Mouse (Mus musculus): ENCODE measurements around the gene Rad17.
A peak's percentile ranks its signal among the peaks of the same experiment; 100 is the strongest.

Rad17 gene

DNA sequence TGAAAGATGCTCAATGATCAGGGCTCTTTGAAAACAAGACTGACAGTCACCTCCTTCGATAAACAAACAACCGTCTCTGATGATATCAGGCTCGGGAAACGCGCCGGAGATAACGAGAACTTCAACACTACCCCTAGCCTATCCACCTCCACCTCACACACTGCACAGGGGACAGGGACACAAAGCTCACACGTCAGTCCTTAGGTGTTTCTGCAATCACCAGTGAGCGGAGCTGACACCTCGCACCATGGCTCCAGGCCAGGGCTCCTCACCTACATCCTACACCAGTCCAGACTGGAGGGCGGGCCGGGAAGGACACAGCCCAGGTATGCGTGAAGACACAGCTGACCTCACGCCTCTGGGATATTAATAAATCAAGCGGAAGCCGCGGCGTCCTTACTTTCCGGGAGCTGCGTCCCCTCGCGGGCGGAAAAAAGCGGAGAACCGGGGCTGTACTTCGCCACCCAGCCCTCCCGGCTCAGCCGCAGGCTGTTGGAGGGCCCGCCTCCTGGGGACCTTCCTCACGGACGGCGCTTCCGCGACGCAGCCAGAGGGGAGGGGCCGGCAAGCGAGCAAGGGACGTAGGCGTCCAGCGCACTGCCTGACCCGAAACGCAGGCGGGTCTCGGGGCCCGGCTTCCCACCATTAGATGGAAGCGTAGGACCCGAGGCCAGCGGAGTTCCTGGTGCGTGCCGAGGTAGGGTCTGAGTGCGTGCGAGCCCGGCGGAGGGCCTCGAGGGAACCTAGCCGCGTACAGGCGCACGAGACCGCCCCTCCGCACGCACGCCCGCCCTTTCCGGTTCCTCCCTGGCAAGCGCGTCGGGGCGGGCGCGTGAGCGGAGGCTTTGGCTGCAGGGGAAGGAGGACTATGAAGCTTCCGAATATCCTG lies at the start of gene Rad17, which contains the start of gene Ak6:
Gene Rad17, minus strand, starts transcription at position 502 of the 889 bp plus-strand sequence.
Gene Ak6, plus strand, starts transcription at position 430 of the 889 bp plus-strand sequence.
- peak; percentile 96 for DNase-seq

DNA sequence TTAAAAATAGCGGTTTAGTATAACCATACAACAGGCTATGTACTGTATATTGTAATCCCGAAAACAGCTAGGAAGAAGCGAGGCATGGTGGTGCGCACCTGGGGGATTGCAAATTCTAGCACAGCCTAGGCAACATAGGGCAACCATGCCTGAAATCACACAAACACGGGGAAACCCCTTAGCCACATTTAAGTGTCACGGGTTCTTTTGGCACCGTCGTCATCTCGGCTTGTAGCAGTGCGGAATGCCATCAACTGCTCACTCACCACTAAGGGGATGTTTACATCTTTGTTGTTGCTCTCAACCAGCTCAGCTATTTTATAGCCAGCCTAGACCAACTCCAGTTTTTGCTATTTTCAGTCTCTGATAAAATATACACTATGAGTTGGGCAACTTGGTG lies 48.0 kb upstream of the Rad17 start:
- DNase-seq = no peak

DNA sequence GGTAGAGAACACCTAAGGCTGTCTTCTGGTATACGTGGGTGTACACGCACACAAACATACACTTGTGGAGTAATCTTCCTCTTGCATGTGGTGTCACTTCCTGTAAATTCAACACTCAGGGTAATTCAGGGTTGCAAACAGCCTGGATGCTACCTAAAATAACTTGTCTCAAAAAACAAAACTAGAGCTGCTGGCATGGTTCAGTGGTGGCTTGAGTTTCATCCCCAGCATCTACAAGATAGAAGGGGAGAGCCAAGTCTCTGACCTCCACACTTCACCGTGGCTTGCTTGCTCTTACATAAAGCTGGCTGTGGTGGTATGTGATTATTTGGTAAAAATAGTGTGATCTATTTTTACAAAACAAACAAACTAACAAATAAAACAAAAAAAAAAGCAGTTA lies 46.7 kb upstream of the Rad17 start:
- DNase-seq = no peak

DNA sequence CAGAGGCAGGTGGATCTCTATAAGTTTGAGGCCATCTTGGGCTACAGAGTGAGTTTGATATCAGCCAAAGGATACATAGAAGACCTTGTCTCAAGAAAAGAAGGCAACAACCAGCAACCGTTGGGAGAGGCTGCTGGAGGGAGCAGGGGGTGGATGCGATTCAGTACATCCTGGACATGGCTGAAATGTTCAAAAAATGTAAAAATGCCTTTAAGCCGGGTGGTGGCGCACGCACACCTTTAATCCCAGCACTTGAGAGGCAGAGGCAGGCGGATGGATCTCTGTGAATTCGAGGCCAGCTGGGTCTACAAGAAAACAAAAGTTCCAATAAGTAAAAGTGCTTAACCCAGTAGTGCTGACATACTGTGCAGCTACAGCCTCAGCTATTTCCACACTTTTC lies 36.7 kb upstream of the Rad17 start:
- DNase-seq = no peak

DNA sequence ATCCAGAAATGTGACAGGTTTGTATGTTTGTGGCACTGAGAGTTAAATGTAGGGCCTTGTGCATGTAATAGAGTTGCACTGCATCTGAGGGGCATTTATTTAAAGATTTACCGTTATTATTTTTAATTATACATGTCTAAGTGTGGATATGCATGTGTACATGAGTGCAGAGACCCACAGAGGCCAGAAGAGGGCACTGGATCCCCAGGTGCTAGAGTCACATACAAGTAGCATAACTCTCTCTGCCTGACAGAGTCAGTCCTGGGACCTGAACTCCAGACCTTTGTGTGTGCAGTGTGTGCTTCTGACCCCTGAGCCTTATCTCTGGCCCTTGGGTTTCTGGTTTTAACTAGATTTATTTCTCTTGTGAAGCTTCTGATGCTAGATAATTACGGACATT lies 33.5 kb upstream of the Rad17 start:
- peak; percentile 16 for DNase-seq

DNA sequence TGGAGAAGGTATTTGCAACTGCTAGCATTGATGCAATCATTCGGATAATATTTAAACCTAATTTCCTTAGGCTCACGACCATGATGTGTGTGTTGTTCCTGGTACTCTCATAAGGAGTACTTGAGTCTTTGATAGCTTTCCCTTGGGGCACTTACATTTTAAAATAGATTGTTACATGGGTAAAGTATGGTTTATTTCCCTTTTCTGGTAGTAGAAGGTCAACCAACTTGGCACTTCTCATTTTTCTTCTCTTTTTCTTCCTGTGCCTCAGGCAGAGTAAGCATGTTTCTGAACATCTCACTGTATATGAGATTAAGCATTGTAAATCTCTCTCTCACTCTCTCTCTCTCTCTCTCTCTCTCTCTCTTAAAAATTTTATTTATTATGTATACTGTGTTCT lies 32.0 kb upstream of the Rad17 start:
- DNase-seq = no peak

DNA sequence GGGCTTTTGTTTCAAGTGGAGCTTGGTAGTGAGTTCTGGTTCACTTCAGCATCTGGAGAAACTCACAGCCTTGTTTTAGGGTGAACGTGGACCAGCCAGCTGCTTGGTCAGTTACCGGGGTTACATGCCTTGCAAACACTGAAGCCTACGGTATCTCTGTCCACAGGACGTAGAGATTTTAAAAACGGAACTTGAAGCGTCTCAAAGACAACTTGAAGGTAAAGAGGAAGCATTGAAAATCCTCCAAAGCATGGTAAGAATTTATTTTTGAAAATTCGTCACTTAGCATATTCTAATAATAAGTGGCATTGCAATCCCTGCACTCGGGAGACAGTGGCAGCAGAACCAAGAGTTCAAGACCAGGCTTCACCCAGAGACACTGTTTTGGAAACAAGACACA lies 30.8 kb upstream of the Rad17 start:
- no peak for DNase-seq

DNA sequence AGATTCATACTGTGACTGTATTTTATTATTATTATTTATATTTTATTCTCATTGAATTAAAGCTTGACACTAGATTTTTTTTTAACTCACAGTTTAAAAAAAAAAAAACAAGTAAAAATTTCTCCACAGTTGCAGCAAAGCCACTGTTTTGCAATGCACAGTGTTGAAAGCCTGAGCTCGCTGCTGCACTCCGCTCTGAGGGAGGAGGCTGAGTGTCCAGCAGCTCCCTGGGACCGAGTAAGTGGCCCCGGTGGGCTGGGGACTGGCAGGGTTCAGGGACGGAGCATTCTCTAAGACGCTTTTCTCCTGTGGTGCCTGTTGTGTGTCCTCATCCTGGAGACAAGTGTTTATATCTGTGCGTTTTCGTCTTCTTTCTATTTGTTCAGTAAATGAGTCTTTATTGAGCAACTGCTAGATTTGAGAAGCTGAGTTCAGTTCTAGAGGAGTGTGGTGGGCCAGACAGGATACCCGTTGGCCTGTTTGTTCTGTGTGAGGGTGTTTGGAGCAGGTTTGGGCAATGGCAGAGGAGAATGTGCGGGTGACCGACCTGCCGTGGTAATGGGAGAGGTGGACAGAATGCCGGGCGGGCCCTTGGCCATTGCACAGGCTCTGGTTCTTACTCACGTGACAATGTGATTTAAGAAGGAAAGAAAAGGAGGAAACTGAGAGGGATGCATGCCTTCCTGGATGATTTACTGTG lies 25.2 kb upstream of the Rad17 start:
- DNase-seq = no peak

DNA sequence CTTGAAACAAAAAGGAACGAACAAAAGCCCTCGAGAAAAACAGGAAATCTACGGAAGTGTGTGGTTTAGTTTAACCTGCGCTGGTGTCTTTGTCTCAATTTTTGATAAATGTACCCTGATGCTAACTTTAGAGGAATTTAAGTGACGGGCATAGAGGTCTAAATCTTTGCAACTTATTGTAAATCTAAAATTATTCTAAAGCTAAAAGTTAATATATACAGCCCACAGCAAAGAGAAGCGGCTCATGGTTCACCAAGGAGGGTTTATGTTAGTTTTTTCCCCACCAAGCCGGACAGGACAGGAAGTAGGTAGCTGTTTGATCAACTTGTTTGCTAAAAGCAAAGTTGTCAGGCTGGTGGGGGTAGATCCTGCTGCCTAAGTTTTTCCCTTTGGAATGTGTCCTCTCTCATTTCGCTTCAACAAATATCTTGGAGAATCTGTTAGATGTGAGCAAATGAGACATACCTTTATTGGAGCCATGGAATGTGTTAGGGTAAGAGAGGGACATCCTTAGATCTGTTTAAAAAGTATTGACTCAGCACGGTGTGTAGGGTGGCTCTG lies 19.4 kb upstream of the Rad17 start:
- DNase-seq = peak; percentile 17

DNA sequence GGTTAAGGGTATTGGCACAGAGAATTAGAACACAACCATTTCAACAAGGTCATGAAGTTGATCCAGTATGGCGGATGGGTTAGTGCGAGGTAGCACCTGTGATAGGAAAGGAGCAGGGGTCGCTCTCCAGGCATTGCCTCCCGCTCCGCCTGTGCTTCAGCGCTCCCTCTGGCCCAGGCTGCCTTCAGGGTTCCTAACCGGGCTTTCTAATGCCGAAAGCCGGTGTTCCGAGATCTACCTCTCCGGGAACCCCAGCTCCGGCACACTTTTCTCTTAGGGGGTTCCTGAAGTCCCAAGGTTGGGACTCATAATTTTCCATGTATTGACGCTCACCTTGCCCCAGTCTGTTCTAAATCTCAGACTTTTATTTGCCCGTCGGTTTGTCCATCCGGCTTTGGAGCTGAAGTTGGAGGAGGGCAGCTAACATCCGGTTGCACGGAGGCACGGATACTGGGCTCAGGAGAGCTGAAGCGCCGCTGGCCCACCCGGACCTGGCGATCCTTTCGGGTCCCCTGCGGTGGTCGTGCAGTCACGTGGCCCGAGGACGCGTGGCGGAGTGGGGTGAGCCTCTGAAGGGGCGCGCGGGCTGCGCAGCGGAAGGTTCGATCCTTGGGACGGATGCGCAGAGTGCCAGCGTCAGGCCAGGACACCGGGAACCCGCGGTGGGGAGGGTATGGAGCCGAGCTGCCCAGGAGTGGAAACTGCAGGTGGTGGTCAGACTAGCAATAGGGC lies 18.6 kb upstream of the Rad17 start, which contains the start of gene Ccdc125:
Gene Ccdc125, plus strand, starts transcription at position 427 of the 732 bp plus-strand sequence.
- peak; percentile 52 for DNase-seq

DNA sequence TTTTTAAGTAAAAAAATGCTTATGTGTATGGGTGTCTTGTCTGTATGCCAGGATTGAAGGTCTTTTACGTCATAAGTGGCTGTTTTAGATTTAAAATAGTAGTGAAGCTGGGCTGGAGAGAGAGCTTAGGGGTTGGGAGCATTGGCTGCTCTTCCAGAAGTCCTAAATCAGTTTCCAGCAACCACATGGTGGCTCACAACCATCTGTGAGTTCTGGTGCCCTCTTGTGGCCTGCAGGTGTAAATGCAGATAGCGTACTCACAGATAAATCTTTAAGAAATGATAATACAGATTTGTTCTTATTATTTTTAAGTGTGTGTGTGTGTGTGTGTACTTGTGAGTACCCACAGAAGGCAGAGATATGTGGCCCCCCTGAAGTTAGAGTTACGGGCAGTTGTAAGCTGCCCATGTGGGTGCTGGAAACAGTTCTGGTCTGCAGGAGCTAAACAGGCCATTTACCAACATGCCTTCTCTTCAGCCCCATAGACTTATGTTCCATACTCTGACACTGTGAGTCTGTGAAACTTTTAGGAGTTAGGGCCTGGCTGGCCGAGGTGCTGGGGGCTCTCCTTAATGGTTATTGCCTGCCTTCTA lies 9.1 kb upstream of the Rad17 start:
- DNase-seq = peak; percentile 54

DNA sequence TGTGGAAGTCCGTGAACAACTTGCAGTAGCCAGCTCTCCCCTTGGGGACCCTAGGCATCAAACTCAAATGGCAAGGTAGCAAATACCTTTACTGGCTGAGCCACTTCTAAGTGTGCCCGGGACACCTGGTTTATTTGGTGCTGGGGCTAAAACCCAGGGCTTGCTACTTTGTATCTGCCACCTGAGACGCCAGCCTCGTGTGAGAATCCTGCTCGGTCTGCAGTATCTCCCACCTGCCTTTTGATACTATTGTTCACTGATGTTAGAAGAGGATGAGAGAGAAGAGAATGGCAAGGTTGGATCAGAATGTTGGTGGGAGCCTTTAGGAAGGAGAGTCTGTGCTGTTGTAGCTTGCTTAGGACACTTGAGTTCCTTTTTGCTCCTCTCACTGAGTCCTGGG lies 7.2 kb upstream of the Rad17 start:
- no peak for DNase-seq

DNA sequence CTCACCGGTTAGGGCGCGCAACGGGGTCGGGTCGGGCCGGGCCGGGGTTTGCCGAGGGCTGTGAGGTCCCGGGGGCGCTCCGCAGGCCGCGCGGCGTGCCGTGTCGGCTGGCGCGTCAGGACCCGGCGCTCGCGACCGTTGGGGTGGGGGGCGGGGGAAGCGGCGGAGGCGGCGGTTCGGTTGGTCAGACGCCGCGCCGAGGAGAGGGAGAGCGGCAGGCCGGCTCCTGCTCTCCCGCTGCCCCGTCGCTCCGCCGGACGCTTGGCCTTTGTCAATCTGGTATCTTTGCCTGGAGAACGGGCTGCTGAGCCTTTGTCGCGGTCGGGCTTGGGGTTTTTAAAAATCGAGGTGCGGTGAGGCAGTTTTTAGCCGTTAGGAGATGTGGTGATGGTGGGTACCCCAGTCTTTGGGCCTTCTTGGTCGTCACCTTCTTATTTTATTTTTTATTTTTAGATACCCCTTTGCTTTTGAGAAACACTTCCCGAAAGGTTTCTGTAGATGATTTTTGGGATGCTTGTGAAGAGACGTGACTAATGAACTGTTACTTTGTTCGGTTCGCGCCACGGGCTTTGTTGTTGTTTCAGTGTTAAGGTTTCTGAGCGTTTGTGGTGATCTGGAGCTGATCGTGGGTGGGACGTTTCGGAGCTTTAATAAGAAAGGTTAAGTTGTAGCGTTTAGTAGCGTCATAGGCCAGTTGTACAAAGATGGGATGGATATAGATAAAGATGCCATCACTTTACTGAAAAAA lies 762 bp upstream of the Rad17 start, which contains the start of gene Taf9:
Gene Taf9, plus strand, starts transcription at position 141 of the 748 bp plus-strand sequence.
- no peak for DNase-seq

DNA sequence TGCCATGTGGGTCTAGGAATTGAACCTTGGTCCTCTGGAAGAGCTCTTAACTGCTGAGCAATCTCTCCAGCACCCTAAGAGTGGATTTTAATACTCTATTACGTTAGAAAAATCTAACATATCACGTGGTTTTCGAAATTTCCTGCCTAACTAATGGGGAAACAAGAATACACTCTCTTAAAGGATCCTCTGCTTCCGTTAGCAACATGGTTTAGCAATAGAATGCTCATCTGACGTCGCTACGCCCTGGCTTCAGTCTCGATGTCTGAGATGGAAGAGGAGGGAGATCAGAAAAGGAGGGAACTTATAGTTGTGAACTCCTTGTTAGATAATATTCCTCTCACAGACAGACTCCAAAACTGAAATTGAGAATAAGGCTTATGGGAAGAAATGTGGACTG lies 2.6 kb downstream of the Rad17 start:
- no peak for DNase-seq

DNA sequence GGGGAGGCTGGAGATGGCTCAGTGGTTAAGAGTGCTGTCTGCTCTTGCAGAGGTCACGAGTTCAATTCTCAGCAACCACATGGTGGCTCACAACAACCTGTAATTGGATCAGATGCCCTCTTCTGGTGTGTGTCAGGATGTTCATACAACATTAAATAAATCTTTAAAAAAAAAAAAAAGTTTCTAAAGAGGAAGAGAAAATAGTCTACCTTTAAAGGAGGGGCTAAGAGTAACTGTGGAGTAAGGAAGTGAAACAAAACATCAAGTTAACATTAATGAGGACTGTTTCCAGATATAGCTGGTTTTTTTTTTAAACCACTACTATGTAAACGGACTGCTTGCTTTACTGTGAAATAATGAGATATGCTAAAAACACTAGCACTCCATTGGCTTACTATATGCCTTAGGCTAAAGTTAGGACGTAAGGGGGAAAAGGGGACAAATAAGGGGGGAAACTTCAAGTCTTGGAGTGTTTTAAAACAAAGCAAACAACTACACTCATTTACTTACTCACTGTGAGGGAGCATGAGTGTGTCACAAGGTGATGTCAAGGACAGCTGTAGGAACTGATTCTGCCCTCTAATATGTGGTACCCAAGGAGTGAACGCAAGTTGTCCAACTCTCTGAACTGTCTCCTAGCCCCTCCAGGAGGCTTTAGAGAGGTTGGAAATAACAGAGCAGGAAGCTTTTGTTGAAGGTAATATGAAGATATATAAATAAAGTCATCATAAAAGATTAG lies 8.2 kb downstream of the Rad17 start:
- no peak for DNase-seq

DNA sequence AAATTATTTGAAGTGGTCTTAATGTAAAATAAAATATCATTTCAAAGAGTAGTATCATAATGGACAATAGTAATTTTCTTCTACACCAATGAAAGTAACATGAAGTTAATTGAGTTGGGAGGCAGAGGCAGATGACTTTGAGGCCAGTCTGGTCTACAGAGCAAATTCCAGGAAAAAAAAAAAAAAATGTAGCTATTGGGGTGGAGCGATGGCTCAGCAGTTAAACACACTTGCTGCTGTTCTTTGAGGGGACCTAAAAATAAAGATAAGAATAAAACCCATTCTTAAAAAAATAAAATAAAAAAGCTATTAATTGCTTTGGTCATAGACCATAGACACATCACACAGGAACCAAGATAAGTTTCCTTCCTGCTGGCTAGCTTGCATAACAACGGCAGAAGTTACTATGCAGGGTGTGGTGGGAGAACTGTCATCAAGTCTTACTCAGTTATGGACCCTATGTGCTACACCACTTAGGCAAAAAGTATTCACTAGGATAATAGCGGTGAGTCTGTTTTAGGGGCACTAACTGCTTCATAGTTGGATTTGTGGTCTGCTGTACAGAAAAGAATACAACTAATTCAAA lies 16.7 kb downstream of the Rad17 start:
- DNase-seq = no peak

DNA sequence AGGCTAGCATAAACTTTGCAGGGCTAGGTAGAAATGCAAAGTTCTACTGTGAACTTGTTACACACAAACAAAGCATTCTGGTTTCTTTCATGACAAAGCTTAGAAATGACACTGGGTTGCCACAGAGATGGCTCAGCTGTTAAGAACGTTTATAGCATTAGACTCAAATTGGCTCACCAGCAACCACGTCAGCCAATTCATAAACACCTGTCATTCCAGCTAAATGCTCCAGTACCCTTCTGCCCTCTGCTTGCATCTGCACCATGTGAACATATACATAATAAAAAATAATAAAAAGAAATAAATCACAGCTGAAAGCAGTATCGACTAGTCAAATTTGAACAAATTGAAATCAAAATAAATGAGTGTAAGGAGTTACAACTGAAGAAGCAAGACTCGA lies 28.6 kb downstream of the Rad17 start:
- DNase-seq = no peak

DNA sequence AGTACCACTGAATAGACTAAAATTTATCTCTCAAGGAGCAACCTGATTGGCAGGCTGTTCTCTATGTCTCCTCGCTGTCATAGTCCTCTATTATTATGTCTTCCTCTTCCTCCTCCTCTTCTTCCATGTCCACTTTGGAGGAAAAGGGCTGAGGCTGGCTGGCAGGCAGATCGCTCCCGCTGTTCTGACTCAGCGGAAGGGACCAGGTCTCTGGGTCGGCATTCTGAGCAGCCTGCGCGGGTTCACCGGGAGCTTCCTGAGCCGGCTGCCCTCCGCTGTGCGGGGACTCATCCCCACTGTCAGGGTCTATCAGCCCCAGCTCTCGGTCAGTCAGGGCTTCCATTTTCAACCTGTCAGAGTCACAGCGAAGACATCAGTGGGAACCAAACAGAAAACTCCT lies 33.3 kb downstream of the Rad17 start:
- no peak for DNase-seq

DNA sequence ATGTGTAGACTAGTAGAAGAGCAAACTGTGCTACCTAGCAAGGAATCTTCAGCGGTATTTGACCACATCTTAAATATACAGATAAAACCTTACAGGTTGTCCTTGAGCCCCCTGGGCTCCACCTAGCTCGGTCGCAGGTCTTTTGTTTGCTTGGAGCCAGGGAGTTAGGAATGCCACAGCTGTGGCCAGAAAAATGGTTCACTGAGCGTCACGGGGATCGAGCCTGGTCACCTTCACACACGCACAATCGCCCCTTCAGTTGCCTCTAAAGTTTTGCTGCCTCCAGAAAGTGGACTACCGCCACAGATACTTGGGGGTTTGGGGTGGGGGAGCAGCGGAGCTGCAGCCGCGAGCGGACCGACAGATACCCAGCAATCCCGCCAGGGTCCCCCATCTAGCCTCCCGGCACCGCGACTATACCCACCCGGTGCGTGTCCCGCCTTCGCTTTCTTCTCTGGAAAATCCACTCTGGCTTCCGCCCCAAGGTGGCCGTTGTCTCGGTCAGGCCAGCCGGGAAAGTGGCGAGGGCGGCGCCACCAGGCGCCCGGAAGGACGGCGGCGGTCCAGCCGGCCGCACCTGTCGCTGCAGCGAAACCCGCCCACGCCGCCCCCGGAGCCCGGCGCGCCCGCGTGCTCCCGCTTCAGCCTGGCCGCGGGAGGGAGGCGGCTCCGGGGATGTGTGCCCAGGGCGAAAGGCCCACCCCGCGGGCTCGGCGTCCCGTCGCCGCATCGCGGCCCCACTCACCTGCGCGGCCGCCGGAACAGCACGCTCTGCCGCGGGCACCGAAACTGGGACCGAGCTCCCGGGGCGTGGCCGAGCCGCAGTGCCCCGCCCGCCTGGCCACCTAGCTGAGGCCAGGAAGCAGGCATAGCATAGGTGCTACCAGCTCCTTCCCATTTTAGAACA lies 34.4 kb downstream of the Rad17 start, which contains the start of gene Marveld2:
Gene Marveld2, minus strand, starts transcription at position 791 of the 907 bp plus-strand sequence.
- DNase-seq = peak; percentile 55

Measured in thymus, postnatal 14 days (tissue).